Mouse (Mus musculus) kidney, adult 18-20 months (tissue): ENCODE measurements at regions not wholly inside any gene's neighbourhood (a gene's known extent, or its start where the extent isn't known, plus 50 kb on each side); places are given as distances from the start of the nearest gene placed in this dataset.

ENCODE experiments used
- DNase-seq: peaks from one replicate; pipeline ENCODE4 v3.0.0; 2021

- no peak for DNase-seq
These were observed 117.7 kb upstream of the Kcnip4 start for GRCm38 (mm10) chr5:49642439-49642838.

DNA sequence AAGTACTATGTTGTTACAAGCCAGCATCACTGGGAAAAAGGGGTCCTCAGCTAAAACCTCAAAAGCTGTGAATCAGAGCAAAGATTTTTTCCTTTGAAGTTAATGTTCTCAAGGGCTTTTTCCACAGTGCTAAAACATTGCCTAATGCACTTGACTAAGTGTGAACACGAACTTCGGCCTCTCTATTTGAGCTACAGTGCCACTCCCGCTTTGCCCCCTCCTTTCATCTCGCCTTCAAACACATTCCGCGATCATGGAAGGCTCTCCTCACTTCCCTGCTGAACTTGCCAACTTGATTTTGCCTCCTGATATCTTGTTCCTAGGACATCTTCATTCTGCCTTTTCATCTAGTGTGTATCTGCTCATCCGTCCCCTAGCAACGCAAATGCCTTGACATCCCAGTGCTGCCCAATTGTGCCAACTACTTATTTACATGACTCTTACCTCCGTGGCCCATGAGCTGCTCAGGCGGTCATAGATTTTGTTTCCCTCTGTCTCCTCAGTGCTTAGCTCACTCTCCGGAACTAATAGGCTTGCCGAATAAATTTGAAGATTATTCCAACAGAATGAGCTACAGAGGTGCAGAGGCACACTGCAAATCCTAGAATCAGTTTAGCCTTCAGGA lies 116.6 kb upstream of the Kcnip4 start:
- DNase-seq, result no peak

DNA sequence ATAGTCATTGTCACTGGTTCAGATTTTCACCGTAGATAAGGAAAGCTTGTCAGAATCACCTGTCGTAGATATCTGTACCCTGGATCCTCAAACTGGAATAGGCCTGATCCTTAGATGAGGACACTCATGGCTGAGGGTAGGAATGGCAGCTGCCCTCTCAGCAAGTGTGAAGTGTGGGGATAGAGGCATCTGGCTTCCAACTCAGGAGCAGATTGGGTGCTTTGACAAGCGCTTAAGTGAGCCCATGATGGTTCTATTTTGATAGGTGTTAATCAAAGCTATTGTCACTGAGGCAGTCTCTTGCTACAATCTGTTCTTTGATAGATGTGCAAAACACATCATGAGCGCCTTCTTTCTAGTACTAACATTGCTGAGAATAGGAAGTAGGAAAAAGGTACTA lies 114.9 kb upstream of the Kcnip4 start:
- DNase-seq, result no peak

- DNase-seq, result no peak
These were observed 95.4 kb upstream of the Kcnip4 start for GRCm38 (mm10) chr5:49620152-49620551.

GRCm38 (mm10) chr5:49606761-49607160 lies 82.1 kb upstream of the Kcnip4 start:
- no peak for DNase-seq

DNA sequence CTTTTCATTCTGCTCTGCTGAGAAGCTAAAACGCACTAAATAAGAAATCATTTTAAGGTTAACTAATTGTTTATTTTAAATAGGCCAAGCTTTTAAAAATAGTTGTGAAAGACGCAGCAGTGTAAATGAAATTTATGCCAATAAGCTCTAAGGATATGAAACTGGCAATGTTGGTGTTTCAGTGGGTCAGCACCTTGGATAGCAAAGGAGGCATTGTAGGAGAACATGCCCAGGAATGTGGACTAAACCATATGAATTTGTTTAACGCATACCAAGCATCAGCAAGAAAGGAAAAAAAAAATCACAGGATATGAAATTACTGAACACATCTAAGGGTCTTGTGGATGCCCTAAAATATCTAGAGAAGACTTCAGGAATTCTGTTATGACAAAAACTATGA lies 56.1 kb upstream of the Kcnip4 start:
- no peak for DNase-seq

DNA sequence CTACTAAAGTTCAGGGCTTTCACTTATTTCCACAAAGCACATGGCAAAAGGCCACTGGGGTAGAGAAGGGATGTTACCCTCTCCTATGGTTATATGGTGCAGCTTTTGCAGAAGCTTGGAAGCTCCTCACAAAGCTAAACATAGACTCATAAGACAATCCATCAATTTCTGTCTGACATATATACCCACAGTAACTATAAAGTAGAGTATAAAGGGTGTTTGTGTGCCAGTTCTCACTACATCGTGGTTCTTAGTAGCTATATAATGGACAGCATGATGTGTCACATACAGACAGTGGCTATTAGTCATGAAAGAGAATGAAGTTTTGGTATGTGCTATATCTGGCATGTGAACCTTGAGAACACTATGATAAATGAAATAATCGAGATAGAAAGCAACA lies 51.2 kb upstream of the Kcnip4 start:
- no peak for DNase-seq
